Mouse (Mus musculus): Measurements from ENCODE around the gene Tll1.
"Not testable (repeated sequence)": the region's sequence is repeated elsewhere in the genome, so short reads cannot be mapped to it uniquely, and the experiment has no call there.

The Tll1 gene

GRCm38 (mm10) chr8:64059867-64060266 lies 146.2 kb downstream of the Tll1 start:
- no peak for DNase-seq (ENCODE audit: low read depth, low spot score)

GRCm38 (mm10) chr8:64057571-64057970 lies 148.5 kb downstream of the Tll1 start:
- no peak for DNase-seq (ENCODE audit: low read depth, low spot score)

- peak; percentile 9 for DNase-seq (ENCODE audit: low read depth, low spot score)
These were observed 157.5 kb downstream of the Tll1 start for GRCm38 (mm10) chr8:64048556-64048955.

GRCm38 (mm10) chr8:64047963-64048505 lies 158.0 kb downstream of the Tll1 start:
- DNase-seq (ENCODE audit: low read depth, low spot score) = no peak

GRCm38 (mm10) chr8:64041303-64041884 lies 164.7 kb downstream of the Tll1 start:
- no peak for DNase-seq (ENCODE audit: low read depth, low spot score)

GRCm38 (mm10) chr8:64030672-64031385 lies 175.2 kb downstream of the Tll1 start:
- DNase-seq (ENCODE audit: low read depth, low spot score) = no peak

- DNase-seq (ENCODE audit: low read depth, low spot score) = no peak
These were observed 176.0 kb downstream of the Tll1 start for GRCm38 (mm10) chr8:64030081-64030480.

GRCm38 (mm10) chr8:64029525-64029924 lies 176.5 kb downstream of the Tll1 start:
- DNase-seq (ENCODE audit: low read depth, low spot score) = no peak

- DNase-seq (ENCODE audit: low read depth, low spot score) = no peak
These were observed 181.7 kb downstream of the Tll1 start for GRCm38 (mm10) chr8:64024359-64024758.

- DNase-seq (ENCODE audit: low read depth, low spot score) = peak; percentile 9
These were observed 182.5 kb downstream of the Tll1 start for GRCm38 (mm10) chr8:64023579-64023978.

- DNase-seq (ENCODE audit: low read depth, low spot score) = no peak
These were observed 183.0 kb downstream of the Tll1 start for GRCm38 (mm10) chr8:64023027-64023426.

- DNase-seq (ENCODE audit: low read depth, low spot score) = not testable (repeated sequence)
These were observed 235.3 kb downstream of the Tll1 start for GRCm38 (mm10) chr8:63970612-63971391.
